In the genomic region with DNA sequence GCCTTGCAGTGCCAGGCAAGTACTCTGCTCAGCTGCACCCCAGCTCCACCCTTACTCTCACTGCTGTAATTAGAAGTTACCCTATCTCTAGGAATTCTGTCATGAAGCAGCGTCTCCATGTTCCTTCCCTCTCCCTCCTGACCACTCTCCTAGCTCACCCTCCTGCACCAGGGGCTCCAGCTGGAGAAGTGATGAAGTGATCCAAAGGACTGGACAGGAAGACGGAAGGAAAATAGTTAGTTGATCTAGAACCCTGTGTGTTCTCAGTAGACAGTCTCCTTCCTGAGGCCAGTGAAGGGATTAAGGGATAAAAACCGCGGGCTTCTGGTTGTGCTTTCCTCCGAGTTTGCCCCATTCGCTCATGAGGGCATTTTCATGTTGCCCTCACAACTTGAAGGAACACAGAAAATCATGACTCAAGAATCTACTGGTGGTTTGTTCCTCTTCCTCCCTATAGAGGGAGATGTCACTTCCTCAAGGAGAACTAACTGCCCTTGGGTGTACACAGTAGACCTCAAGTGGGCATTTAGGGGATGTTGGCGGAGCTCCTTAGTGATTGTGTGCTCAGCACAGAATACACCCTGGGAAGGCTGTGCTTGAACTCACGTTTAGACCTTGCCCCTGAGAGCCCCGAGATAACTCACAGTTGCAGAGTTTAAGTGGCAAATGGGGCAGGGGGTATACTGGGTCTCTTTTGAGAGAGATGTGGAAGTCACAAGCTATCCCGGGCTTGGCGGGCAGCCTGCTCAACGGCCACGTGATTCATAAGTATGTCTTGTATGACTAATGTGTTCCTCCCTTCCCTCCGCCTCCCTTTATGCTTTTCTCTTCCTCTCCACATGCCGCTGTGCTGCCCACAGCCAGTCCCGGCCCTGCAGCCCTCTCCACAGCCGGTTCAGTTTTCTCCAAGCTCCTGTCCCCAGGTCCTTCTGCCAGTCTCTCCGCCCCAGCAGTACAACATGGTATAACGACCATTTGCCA, we compare ENCODE assay signal across 8 mouse cellular contexts. TPM values are rescaled to one million over a fixed set of nuclear protein-coding genes. Genes with fewer than 3 reads are reported as not detected.
DNase-seq lines count a peak whose midpoint lies in the region; ATAC-seq lines count a peak whose summit lies in the region.

No protein-coding gene starts in this region.

- H3K27me3 ChIP-seq in hindbrain, embryonic 13.5 days: no peaks in the 10 kb centered on the region
- no peaks in the 10 kb centered on the region for H3K27me3 ChIP-seq in hindbrain, embryonic 11.5 days (ENCODE audit: control insufficient read depth, insufficient read depth, low read length)

- DNase-seq in hindbrain, embryonic 11.5 days (ENCODE audit: low spot score): no peak
- DNase-seq in adrenal gland, adult 18-20 months (ENCODE audit: low spot score in 2 of 2): peak; percentile 49 to 52
- DNase-seq in heart, adult 9 months (ENCODE audit: low spot score in 2 of 2): peak; percentile 51
- peak; percentile 25 for DNase-seq in layer of hippocampus, adult 9-10 months (ENCODE audit: low spot score)
- DNase-seq in lung, postnatal 36 days: peak; percentile 73
- no peak for DNase-seq in testis, postnatal 10 days (ENCODE audit: low spot score)

- H3K27ac ChIP-seq in hindbrain, embryonic 13.5 days: 0 out of 2 replicates have a peak overlapping the region, but pooled peaks have one; percentile 18
- H3K27ac ChIP-seq in hindbrain, embryonic 11.5 days (ENCODE audit: low read depth, low read length): no peak overlapping the region

- H3K4me1 ChIP-seq in hindbrain, embryonic 13.5 days (replicated peaks): no peaks in the 10 kb centered on the region
- no peaks in the 10 kb centered on the region for H3K4me1 ChIP-seq in hindbrain, embryonic 11.5 days (replicated peaks; ENCODE audit: control insufficient read depth, insufficient read depth, low read length)

- no peaks in the 10 kb centered on the region for H3K9me3 ChIP-seq in hindbrain, embryonic 13.5 days
- no peaks in the 10 kb centered on the region for H3K9me3 ChIP-seq in hindbrain, embryonic 11.5 days (ENCODE audit: control insufficient read depth, low read length)

- ATAC-seq in hindbrain, embryonic 13.5 days (ENCODE audit: low FRiP score): no peak
- no peak for ATAC-seq in hindbrain, embryonic 11.5 days (ENCODE audit: low FRiP score)
- no peak for ATAC-seq in inflammation-experienced regulatory T-cells, adult 6 months

- no peak overlapping the region for H3K4me2 ChIP-seq in hindbrain, embryonic 13.5 days
- no peak overlapping the region for H3K4me2 ChIP-seq in hindbrain, embryonic 11.5 days (replicated peaks; ENCODE audit: low read depth, low read length)

- no peak overlapping the region for H3K4me3 ChIP-seq in hindbrain, embryonic 13.5 days
- no peak overlapping the region for H3K4me3 ChIP-seq in hindbrain, embryonic 11.5 days (ENCODE audit: low read depth, low read length)

- H3K36me3 ChIP-seq in hindbrain, embryonic 13.5 days: peaks cover 73% of the 10 kb centered on the region
- H3K36me3 ChIP-seq in hindbrain, embryonic 11.5 days (ENCODE audit: control insufficient read depth, insufficient read depth, low read length): no peaks in the 10 kb centered on the region

- WGBS in hindbrain, embryonic 13.5 days: 83% methylated on average over 19 of the region's 19 CpGs
- 91% methylated on average over 19 of the region's 19 CpGs for WGBS in hindbrain, embryonic 11.5 days

- H3K9ac ChIP-seq in hindbrain, embryonic 13.5 days: no peak overlapping the region
- no peak overlapping the region for H3K9ac ChIP-seq in hindbrain, embryonic 11.5 days (ENCODE audit: low read depth, low read length)

RNA-seq across cellular contexts. Expression of gene Stac3, which starts 20.4 kb away (rescaled TPM):
- 2.5 TPM in 2 replicates for polyA plus RNA-seq in hindbrain, embryonic 13.5 days (2015; fragmentation: Nextera tagmentation; extraction: Ambion mirVana)
- 0.36 and 0.43 TPM in 2 replicates for polyA plus RNA-seq in hindbrain, embryonic 11.5 days (2014; fragmentation: Nextera tagmentation; extraction: Ambion mirVana)
- total RNA-seq in adrenal gland, adult 18-20 months (2021): 1 to 10 TPM; 1.1 to 1.9 TPM
- under 1 TPM in 1 of 3 experiments, not detected in 2; 0.35 TPM for polyA plus RNA-seq in inflammation-experienced regulatory T-cells, adult 6 months (2017; shearing (Covaris generic))

RNA-seq across cellular contexts. Expression of gene Ndufa4l2, which starts 33.6 kb away (rescaled TPM):
- 13.4 and 15.5 TPM in 2 replicates for polyA plus RNA-seq in hindbrain, embryonic 13.5 days (2015; fragmentation: Nextera tagmentation; extraction: Ambion mirVana)
- polyA plus RNA-seq in hindbrain, embryonic 11.5 days (2014; fragmentation: Nextera tagmentation; extraction: Ambion mirVana): 6.5 and 7.0 TPM in 2 replicates
- 10 to 100 TPM; 36.0 to 55.3 TPM for total RNA-seq in adrenal gland, adult 18-20 months (2021)
- not detected for polyA plus RNA-seq in inflammation-experienced regulatory T-cells, adult 6 months (2017; shearing (Covaris generic))

RNA-seq across cellular contexts. Expression of gene Shmt2, which starts 41.1 kb away (rescaled TPM):
- 52.7 and 57.5 TPM in 2 replicates for polyA plus RNA-seq in hindbrain, embryonic 13.5 days (2015; fragmentation: Nextera tagmentation; extraction: Ambion mirVana)
- 70.3 and 70.4 TPM in 2 replicates for polyA plus RNA-seq in hindbrain, embryonic 11.5 days (2014; fragmentation: Nextera tagmentation; extraction: Ambion mirVana)
- 10 to 100 TPM; 38.6 to 46.5 TPM for total RNA-seq in adrenal gland, adult 18-20 months (2021)
- 10 to 100 TPM; 38.2 to 43.2 (median 42.9) TPM for polyA plus RNA-seq in inflammation-experienced regulatory T-cells, adult 6 months (2017; shearing (Covaris generic))

RNA-seq across cellular contexts. Expression of gene Nxph4, which starts 53.2 kb away (rescaled TPM):
- 139 and 176 TPM in 2 replicates for polyA plus RNA-seq in hindbrain, embryonic 13.5 days (2015; fragmentation: Nextera tagmentation; extraction: Ambion mirVana)
- polyA plus RNA-seq in hindbrain, embryonic 11.5 days (2014; fragmentation: Nextera tagmentation; extraction: Ambion mirVana): 54.5 and 59.8 TPM in 2 replicates
- 10 to 100 TPM in 1 of 2 experiments, 1 to 10 TPM in 1; 6.9 to 12.6 TPM for total RNA-seq in adrenal gland, adult 18-20 months (2021)
- polyA plus RNA-seq in inflammation-experienced regulatory T-cells, adult 6 months (2017; shearing (Covaris generic)): not detected

Comparison
In these comparisons a context has a peak if more than half of its experiments do, and no peak if none do; other contexts are left out.
1. DNase-seq: peak in adrenal gland, adult 18-20 months (2 of 2), heart, adult 9 months (2 of 2), layer of hippocampus, adult 9-10 months (single experiment) and lung, postnatal 36 days (single experiment); none in hindbrain, embryonic 11.5 days (single experiment) and testis, postnatal 10 days (single experiment).